8 mouse cellular contexts compared by ENCODE assay signal in genomic region chr11:11808820-11809403, GRCm38 (mm10). TPM values are rescaled to one million over a fixed set of nuclear protein-coding genes. Genes with fewer than 3 reads are reported as not detected.
DNase-seq lines count a peak whose midpoint lies in the region; ATAC-seq and TF ChIP-seq lines count a peak whose summit lies in the region.

Gene Fignl1, minus strand, starts transcription at chr11:11808962.

- under 1% methylated on average over 53 of the region's 53 CpGs for WGBS in embryonic facial prominence, embryonic 12.5 days
- under 1% methylated on average over 53 of the region's 53 CpGs for WGBS in kidney, adult 2 months
- under 1% methylated on average over 53 of the region's 53 CpGs for WGBS in limb, embryonic 11.5 days
- under 1% methylated on average over 53 of the region's 53 CpGs for WGBS in midbrain, embryonic 13.5 days
- WGBS in small intestine, adult 2 months = under 1% methylated on average over 53 of the region's 53 CpGs

- H3K27ac ChIP-seq in embryonic facial prominence, embryonic 12.5 days = peak within 1 kb of the TSS; percentile 98
- peak within 1 kb of the TSS; percentile 92 for H3K27ac ChIP-seq in kidney, adult 2 months (ENCODE audit: insufficient read depth, low read depth, low read length)
- H3K27ac ChIP-seq in limb, embryonic 11.5 days (replicated peaks; ENCODE audit: low read depth, low read length) = peak within 1 kb of the TSS; percentile 99
- H3K27ac ChIP-seq in midbrain, embryonic 13.5 days = peak within 1 kb of the TSS; percentile 96
- H3K27ac ChIP-seq in small intestine, adult 2 months (ENCODE audit: insufficient read depth, low read depth, low read length) = peak within 1 kb of the TSS; percentile 59

- TF ChIP-seq POLR2A in kidney, adult 2 months (IDR thresholded peaks at IDR 0.05; ENCODE audit: low read depth, low read length) = no peak
- no peak; the same call in 1 of the 2 replicates for TF ChIP-seq POLR2A in small intestine, adult 2 months (IDR thresholded peaks at IDR 0.05; ENCODE audit: low read depth, low read length)

- no peaks in the 10 kb centered on the region for H3K9me3 ChIP-seq in embryonic facial prominence, embryonic 12.5 days
- no peaks in the 10 kb centered on the region for H3K9me3 ChIP-seq in limb, embryonic 11.5 days (ENCODE audit: control insufficient read depth, low read length)
- no peaks in the 10 kb centered on the region for H3K9me3 ChIP-seq in midbrain, embryonic 13.5 days

- peaks cover 11% of the 10 kb centered on the region for H3K36me3 ChIP-seq in embryonic facial prominence, embryonic 12.5 days
- no peaks in the 10 kb centered on the region for H3K36me3 ChIP-seq in kidney, adult 2 months (ENCODE audit: control insufficient read depth, insufficient read depth, low read length)
- peaks cover 5% of the 10 kb centered on the region; the same call in 1 of the 2 replicates for H3K36me3 ChIP-seq in limb, embryonic 11.5 days (ENCODE audit: control insufficient read depth, insufficient read depth, low read length)
- H3K36me3 ChIP-seq in midbrain, embryonic 13.5 days = 0 out of 2 replicates have a peak, but pooled peaks cover 3% of the 10 kb centered on the region
- H3K36me3 ChIP-seq in small intestine, adult 2 months (ENCODE audit: control insufficient read depth, insufficient read depth, low read length) = peaks cover 2% of the 10 kb centered on the region; the same call in 1 of the 2 replicates

- H3K27me3 ChIP-seq in embryonic facial prominence, embryonic 12.5 days = no peaks in the 10 kb centered on the region
- no peaks in the 10 kb centered on the region for H3K27me3 ChIP-seq in kidney, adult 2 months (replicated peaks; ENCODE audit: control insufficient read depth, insufficient read depth, low read length)
- H3K27me3 ChIP-seq in limb, embryonic 11.5 days (ENCODE audit: control insufficient read depth, insufficient read depth, low read length) = no peaks in the 10 kb centered on the region
- no peaks in the 10 kb centered on the region for H3K27me3 ChIP-seq in midbrain, embryonic 13.5 days
- H3K27me3 ChIP-seq in small intestine, adult 2 months (ENCODE audit: control insufficient read depth, insufficient read depth, low read length) = no peaks in the 10 kb centered on the region

- TF ChIP-seq CTCF in kidney, adult 2 months (conservative IDR thresholded peaks at IDR 0.05; ENCODE audit: insufficient read depth, insufficient read length, low read depth, low read length) = 0 out of 2 replicates have a peak, but pooled peaks have one; percentile 6
- peak; percentile 23; the same call in 1 of the 2 replicates for TF ChIP-seq CTCF in small intestine, adult 2 months (IDR thresholded peaks at IDR 0.05; ENCODE audit: extremely low read depth, insufficient read length, insufficient replicate concordance, low read depth, low read length)

- H3K4me1 ChIP-seq in embryonic facial prominence, embryonic 12.5 days = peaks cover 9% of the 10 kb centered on the region; the same call in 1 of the 2 replicates
- no peaks in the 10 kb centered on the region for H3K4me1 ChIP-seq in kidney, adult 2 months (ENCODE audit: control insufficient read depth, insufficient read depth, low read length)
- peaks cover 15% of the 10 kb centered on the region for H3K4me1 ChIP-seq in limb, embryonic 11.5 days (ENCODE audit: control insufficient read depth, insufficient read depth, low read length)
- H3K4me1 ChIP-seq in midbrain, embryonic 13.5 days (replicated peaks) = peaks cover 17% of the 10 kb centered on the region
- no peaks in the 10 kb centered on the region for H3K4me1 ChIP-seq in small intestine, adult 2 months (ENCODE audit: control insufficient read depth, insufficient read depth, insufficient read length, low read length)

- peak within 1 kb of the TSS; percentile 51 for H3K4me3 ChIP-seq in embryonic facial prominence, embryonic 12.5 days
- peak within 1 kb of the TSS; percentile 85 for H3K4me3 ChIP-seq in kidney, adult 2 months (ENCODE audit: insufficient read depth, low read depth, low read length)
- peak within 1 kb of the TSS; percentile 61 for H3K4me3 ChIP-seq in limb, embryonic 11.5 days (ENCODE audit: low read depth, low read length)
- peak within 1 kb of the TSS; percentile 67 for H3K4me3 ChIP-seq in midbrain, embryonic 13.5 days (replicated peaks)
- peak within 1 kb of the TSS; percentile 69 for H3K4me3 ChIP-seq in small intestine, adult 2 months (ENCODE audit: low read depth, low read length)

- peak; percentile 95 for ATAC-seq in embryonic facial prominence, embryonic 12.5 days (ENCODE audit: insufficient number of reproducible peaks, insufficient read depth, low FRiP score, low TSS enrichment)
- peak; percentile 96 for ATAC-seq in limb, embryonic 11.5 days (ENCODE audit: insufficient number of reproducible peaks, low FRiP score, low TSS enrichment, low read depth)
- ATAC-seq in midbrain, embryonic 13.5 days = peak; percentile 96

- H3K9ac ChIP-seq in embryonic facial prominence, embryonic 12.5 days = peak within 1 kb of the TSS; percentile 70
- peak within 1 kb of the TSS; percentile 88 for H3K9ac ChIP-seq in limb, embryonic 11.5 days (ENCODE audit: low read length)
- H3K9ac ChIP-seq in midbrain, embryonic 13.5 days (replicated peaks) = peak within 1 kb of the TSS; percentile 81

- H3K4me2 ChIP-seq in embryonic facial prominence, embryonic 12.5 days (replicated peaks) = peak within 1 kb of the TSS; percentile 63
- H3K4me2 ChIP-seq in limb, embryonic 11.5 days (ENCODE audit: low read depth, severe bottlenecking) = peak within 1 kb of the TSS; percentile 82
- H3K4me2 ChIP-seq in midbrain, embryonic 13.5 days (replicated peaks) = peak within 1 kb of the TSS; percentile 78

- peak; percentile 95 for DNase-seq in 3T3-L1 (ENCODE audit: low read depth, low spot score)
- DNase-seq in adrenal gland, postnatal 36 days = peak; percentile 97
- DNase-seq in heart, adult 18-20 months = peak; percentile 96 to 98
- DNase-seq in kidney, adult 2 months = peak; percentile 96
- peak; percentile 99 for DNase-seq in limb, embryonic 11.5 days (ENCODE audit: low spot score)

RNA-seq across cellular contexts. Expression of gene Fignl1, which starts in this region (rescaled TPM):
- 1 to 10 TPM; 3.4 to 3.7 TPM for total RNA-seq in adrenal gland, postnatal 36 days (2021)
- 66.9 and 71.1 TPM in 2 replicates for polyA plus RNA-seq in embryonic facial prominence, embryonic 12.5 days (2016; fragmentation: Nextera tagmentation; extraction: Ambion mirVana)
- under 1 TPM; 0.44 to 0.62 TPM for total RNA-seq in heart, adult 18-20 months (2021)
- 0.10 and 0.28 TPM in 2 replicates for polyA plus RNA-seq in kidney, adult 2 months (2012; rRNA removed)
- 96.7 and 102 TPM in 2 replicates for polyA plus RNA-seq in limb, embryonic 11.5 days (2014; fragmentation: Nextera tagmentation; extraction: Ambion mirVana)
- polyA plus RNA-seq in midbrain, embryonic 13.5 days (2015; fragmentation: Nextera tagmentation; extraction: Ambion mirVana) = 23.6 and 26.2 TPM in 2 replicates
- polyA plus RNA-seq in small intestine, adult 2 months (2012; rRNA removed) = 0.17 and 0.85 TPM in 2 replicates

Comparison
In these comparisons a context has a peak if more than half of its experiments do, and no peak if none do; other contexts are left out.
1. Peak in every context shown above with its lines: DNase-seq, ATAC-seq, H3K4me3 ChIP-seq and H3K27ac ChIP-seq.
2. RNA of gene Fignl1 (polyA plus RNA-seq): 96.7 to 102 TPM in limb, embryonic 11.5 days, 66.9 to 71.1 TPM in embryonic facial prominence, embryonic 12.5 days and 23.6 to 26.2 TPM in midbrain, embryonic 13.5 days; 0.17 to 0.85 TPM in small intestine, adult 2 months and 0.10 to 0.28 TPM in kidney, adult 2 months; every median in the first group is over 10 times any median in the second.
3. Peak in DNase-seq in heart, adult 18-20 months; RNA of the gene not detected or under 1 TPM.
4. Peak in DNase-seq, H3K4me3 ChIP-seq and H3K27ac ChIP-seq in kidney, adult 2 months; RNA of the gene not detected or under 1 TPM.